Mouse (Mus musculus) brain, embryonic 14.5 days (tissue): ENCODE measurements around the gene Wfdc5.

Experiments used
- CTCF ChIP-seq: fragments of 200-500 bp; IDR thresholded peaks from 2 replicates; pipeline ENCODE4 v1.5.1; 2012; ENCODE audit warnings: inconsistent platforms, mild to moderate bottlenecking, moderate library complexity, borderline replicate concordance; ENCODE audit not compliant: insufficient read depth, insufficient read length; ENCODE audit errors: extremely low read depth
- POLR2A ChIP-seq: fragments of 200-500 bp; IDR thresholded peaks from 2 replicates; pipeline ENCODE4 v1.6.1; 2012; ENCODE audit warnings: mild to moderate bottlenecking, inconsistent platforms, borderline replicate concordance; ENCODE audit not compliant: poor library complexity, insufficient read depth, insufficient read length, severe bottlenecking; ENCODE audit errors: extremely low read depth

GRCm38 (mm10) chr2:164170902-164171301 lies 11.6 kb downstream of the Wfdc5 start, which contains the start of gene Kcns1:
- TF ChIP-seq CTCF (no peak), POLR2A (no peak)
